Mouse (Mus musculus): ENCODE measurements around the gene Acsm2. TPM values are rescaled to one million over a fixed set of nuclear protein-coding genes. Genes with fewer than 3 reads are reported as not detected.

Gene Acsm2
- total and polyA plus RNA-seq, 3 experiments: not detected

DNA sequence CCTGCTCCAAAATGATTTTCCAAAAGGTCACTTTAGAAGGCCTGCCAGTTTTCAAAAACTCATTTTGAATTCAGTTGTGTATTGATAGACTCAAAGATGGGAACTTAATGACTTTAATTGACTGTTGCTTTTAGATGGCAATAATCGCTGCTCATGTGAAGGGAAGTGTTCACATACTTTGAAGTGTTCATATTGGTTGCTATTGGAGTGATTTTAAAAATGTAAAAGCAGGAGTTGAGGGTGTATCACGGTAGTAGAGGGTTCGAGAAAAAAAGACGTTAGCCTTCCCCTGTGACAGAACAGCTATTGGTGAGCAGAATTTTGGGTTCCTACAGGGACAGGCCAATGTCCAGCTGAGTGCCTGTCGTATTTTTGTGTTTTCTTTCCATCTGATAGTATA, 35.0 kb upstream of the Acsm2 start, which contains the start of gene Acsm5:
Acsm5 (plus strand) TSS at position 301 of the 400 bp plus-strand sequence.
- Histone ChIP-seq H3K36me3 (ENCODE audit: control insufficient read depth in 1 of 2, insufficient read depth in 2 of 2, low read length in 2 of 2) (no peaks in the 10 kb centered on the region), H3K4me1 (ENCODE audit: control insufficient read depth in 1 of 2, insufficient read depth in 2 of 2, low read length in 2 of 2) (no peaks in the 10 kb centered on the region), H3K27me3 (ENCODE audit: control insufficient read depth in 1 of 2, insufficient read depth in 2 of 2, low read length in 2 of 2) (no peaks in the 10 kb centered on the region), H3K9ac (ENCODE audit: control insufficient read depth, low read depth, low read length, poor library complexity, severe bottlenecking) (no peak within 1 kb of the TSS), H3K9me3 (replicated peaks; ENCODE audit: insufficient read depth, low read length) (no peaks in the 10 kb centered on the region), H3K79me2 (ENCODE audit: control insufficient read depth, insufficient read depth, low read length, poor library complexity) (no peaks in the 10 kb centered on the region), H3K27ac (ENCODE audit: control insufficient read depth, low read depth, low read length) (no peak within 1 kb of the TSS), H3K4me3 (ENCODE audit: control insufficient read depth in 1 of 2, insufficient read depth in 1 of 2, low read depth in 2 of 2, low read length in 2 of 2) (no peak within 1 kb of the TSS)
- TF ChIP-seq KAT2A (conservative IDR thresholded peaks at IDR 0.05; ENCODE audit: low read depth, low read length): no peak
- TF ChIP-seq CHD1 (IDR thresholded peaks at IDR 0.05; ENCODE audit: low read depth, low read length): no peak
- TF ChIP-seq ZMIZ1 (IDR thresholded peaks at IDR 0.05; ENCODE audit: low read depth, low read length): no peak
- TF ChIP-seq TCF12 (IDR thresholded peaks at IDR 0.05; ENCODE audit: low read depth, low read length): no peak
- no peak for TF ChIP-seq TBP (IDR thresholded peaks at IDR 0.05; ENCODE audit: low read depth, low read length)
- TF ChIP-seq POLR2AphosphoS2 (IDR thresholded peaks at IDR 0.05; ENCODE audit: low read length): no peak
- DNase-seq (ENCODE audit: low read depth, low spot score): no peak

GRCm38 (mm10) chr7:119519654-119520053, 34.5 kb upstream of the Acsm2 start:
- H3K4me1 ChIP-seq (ENCODE audit: control insufficient read depth in 1 of 2, insufficient read depth in 2 of 2, low read length in 2 of 2): no peaks in the 10 kb centered on the region
- H3K9ac ChIP-seq (ENCODE audit: control insufficient read depth, low read depth, low read length, poor library complexity, severe bottlenecking): no peak overlapping the region
- H3K27me3 ChIP-seq (ENCODE audit: control insufficient read depth in 1 of 2, insufficient read depth in 2 of 2, low read length in 2 of 2): no peaks in the 10 kb centered on the region
- H3K79me2 ChIP-seq (ENCODE audit: control insufficient read depth, insufficient read depth, low read length, poor library complexity): no peaks in the 10 kb centered on the region
- peak; percentile 44 for TF ChIP-seq RAD21 (IDR thresholded peaks at IDR 0.05; ENCODE audit: low read depth, low read length)
- no peak for TF ChIP-seq NRF1 (IDR thresholded peaks at IDR 0.05; ENCODE audit: insufficient read depth, low read depth, low read length, poor library complexity, severe bottlenecking)
- TF ChIP-seq SMC3 (IDR thresholded peaks at IDR 0.05; ENCODE audit: low read depth, low read length): peak; percentile 52
- peak; percentile 71 to 97 (median 84) for TF ChIP-seq CTCF (IDR thresholded peaks at IDR 0.05 in 2 of 3, conservative IDR thresholded peaks at IDR 0.05 in 1 of 3; ENCODE audit: control insufficient read depth in 1 of 3, insufficient read depth in 1 of 3, low read depth in 2 of 3, low read length in 3 of 3, poor library complexity in 1 of 3, severe bottlenecking in 1 of 3)
- peak; percentile 52 for DNase-seq (ENCODE audit: low read depth, low spot score)
- H3K4me3 ChIP-seq (ENCODE audit: control insufficient read depth in 1 of 2, insufficient read depth in 1 of 2, low read depth in 2 of 2, low read length in 2 of 2): no peak overlapping the region
- no peaks in the 10 kb centered on the region for H3K9me3 ChIP-seq (replicated peaks; ENCODE audit: insufficient read depth, low read length)
- H3K27ac ChIP-seq (ENCODE audit: control insufficient read depth, low read depth, low read length): no peak overlapping the region
- H3K36me3 ChIP-seq (ENCODE audit: control insufficient read depth in 1 of 2, insufficient read depth in 2 of 2, low read length in 2 of 2): no peaks in the 10 kb centered on the region

- H3K79me2 ChIP-seq (ENCODE audit: control insufficient read depth, insufficient read depth, low read length, poor library complexity): no peaks in the 10 kb centered on the region
- no peak overlapping the region for H3K27ac ChIP-seq (ENCODE audit: control insufficient read depth, low read depth, low read length)
- H3K27me3 ChIP-seq (ENCODE audit: control insufficient read depth in 1 of 2, insufficient read depth in 2 of 2, low read length in 2 of 2): no peaks in the 10 kb centered on the region
- H3K4me3 ChIP-seq (ENCODE audit: control insufficient read depth in 1 of 2, insufficient read depth in 1 of 2, low read depth in 2 of 2, low read length in 2 of 2): no peak overlapping the region
- no peak for DNase-seq (ENCODE audit: low read depth, low spot score)
- TF ChIP-seq USF1 (IDR thresholded peaks at IDR 0.05; ENCODE audit: low read depth, low read length): 0 out of 2 replicates have a peak, but pooled peaks have one; percentile 17
- no peak for TF ChIP-seq RCOR1 (IDR thresholded peaks at IDR 0.05; ENCODE audit: low read depth, low read length)
- H3K9me3 ChIP-seq (replicated peaks; ENCODE audit: insufficient read depth, low read length): no peaks in the 10 kb centered on the region
- no peaks in the 10 kb centered on the region for H3K4me1 ChIP-seq (ENCODE audit: control insufficient read depth in 1 of 2, insufficient read depth in 2 of 2, low read length in 2 of 2)
- H3K36me3 ChIP-seq (ENCODE audit: control insufficient read depth in 1 of 2, insufficient read depth in 2 of 2, low read length in 2 of 2): no peaks in the 10 kb centered on the region
- H3K9ac ChIP-seq (ENCODE audit: control insufficient read depth, low read depth, low read length, poor library complexity, severe bottlenecking): no peak overlapping the region
Measured at GRCm38 (mm10) chr7:119521816-119522215, 32.3 kb upstream of the Acsm2 start.

Data from MEL (cell line).